Mouse (Mus musculus): ENCODE data around the gene Sik3. TPM values are rescaled to one million over a fixed set of nuclear protein-coding genes. Genes with fewer than 3 reads are reported as not detected.

Sik3 gene
- total and polyA plus RNA-seq, 3 experiments = 30.7 to 81.1 (median 62.1) TPM

- WGBS = 70% methylated on average over 10 of the region's 10 CpGs
- intact Hi-C loops (cut with DNase I) = no loop called here
- TF ChIP-seq POLR2A (IDR thresholded peaks at IDR 0.05; ENCODE audit: insufficient read depth, low read depth, low read length) = no peak
- TF ChIP-seq CTCF (IDR thresholded peaks at IDR 0.05) = no peak
- TF ChIP-seq EP300 (IDR thresholded peaks at IDR 0.05; ENCODE audit: insufficient read depth, low read depth, low read length) = no peak
- Histone ChIP-seq H3K27me3 (ENCODE audit: control insufficient read depth, insufficient read depth, low read length) (no peaks in the 10 kb centered on the region), H3K4me1 (ENCODE audit: control insufficient read depth, insufficient read depth, low read length) (peaks cover 2% of the 10 kb centered on the region; the same call in 1 of the 2 replicates), H3K27ac (peak overlapping the region; percentile 33), H3K36me3 (ENCODE audit: control insufficient read depth, insufficient read depth, low read length) (no peaks in the 10 kb centered on the region), H3K9ac (ENCODE audit: low read depth, low read length) (no peak overlapping the region), H3K79me2 (replicated peaks; ENCODE audit: control insufficient read depth, insufficient read depth, low read length) (no peaks in the 10 kb centered on the region), H3K4me3 (no peak overlapping the region)
- DNase-seq = no peak
These were observed 244.2 kb downstream of the Sik3 start for GRCm38 (mm10) chr9:46256658-46257385.

GRCm38 (mm10) chr9:46257546-46257945, 244.9 kb downstream of the Sik3 start:
- intact Hi-C loops (cut with DNase I) = no loop called here
- Histone ChIP-seq H3K27me3 (ENCODE audit: control insufficient read depth, insufficient read depth, low read length) (no peaks in the 10 kb centered on the region), H3K27ac (peak overlapping the region; percentile 58), H3K9ac (ENCODE audit: low read depth, low read length) (no peak overlapping the region), H3K4me3 (no peak overlapping the region), H3K4me1 (ENCODE audit: control insufficient read depth, insufficient read depth, low read length) (peaks cover 2% of the 10 kb centered on the region; the same call in 1 of the 2 replicates), H3K36me3 (ENCODE audit: control insufficient read depth, insufficient read depth, low read length) (no peaks in the 10 kb centered on the region), H3K79me2 (replicated peaks; ENCODE audit: control insufficient read depth, insufficient read depth, low read length) (no peaks in the 10 kb centered on the region)
- WGBS = 53% methylated on average over 3 of the region's 3 CpGs
- peak in 1 of 2 experiments; percentile 40 for DNase-seq
- no peak for TF ChIP-seq POLR2A (IDR thresholded peaks at IDR 0.05; ENCODE audit: insufficient read depth, low read depth, low read length)
- no peak for TF ChIP-seq CTCF (IDR thresholded peaks at IDR 0.05)
- no peak for TF ChIP-seq EP300 (IDR thresholded peaks at IDR 0.05; ENCODE audit: insufficient read depth, low read depth, low read length)

- DNase-seq = no peak
- H3K4me3 ChIP-seq = no peak overlapping the region
- H3K79me2 ChIP-seq (replicated peaks; ENCODE audit: control insufficient read depth, insufficient read depth, low read length) = no peaks in the 10 kb centered on the region
- H3K9ac ChIP-seq (ENCODE audit: low read depth, low read length) = no peak overlapping the region
- TF ChIP-seq POLR2A (IDR thresholded peaks at IDR 0.05; ENCODE audit: insufficient read depth, low read depth, low read length) = no peak
- no peak for TF ChIP-seq CTCF (IDR thresholded peaks at IDR 0.05)
- no peak for TF ChIP-seq EP300 (IDR thresholded peaks at IDR 0.05; ENCODE audit: insufficient read depth, low read depth, low read length)
- no peaks in the 10 kb centered on the region for H3K36me3 ChIP-seq (ENCODE audit: control insufficient read depth, insufficient read depth, low read length)
- intact Hi-C loops (cut with DNase I) = no loop called here
- peaks cover 2% of the 10 kb centered on the region; the same call in 1 of the 2 replicates for H3K4me1 ChIP-seq (ENCODE audit: control insufficient read depth, insufficient read depth, low read length)
- WGBS = 80% methylated on average over 6 of the region's 6 CpGs
- no peaks in the 10 kb centered on the region for H3K27me3 ChIP-seq (ENCODE audit: control insufficient read depth, insufficient read depth, low read length)
- no peak overlapping the region for H3K27ac ChIP-seq
These were observed 246.5 kb downstream of the Sik3 start for GRCm38 (mm10) chr9:46259111-46259510.

- Histone ChIP-seq H3K79me2 (replicated peaks; ENCODE audit: control insufficient read depth, insufficient read depth, low read length) (no peaks in the 10 kb centered on the region), H3K4me1 (ENCODE audit: control insufficient read depth, insufficient read depth, low read length) (peaks cover 2% of the 10 kb centered on the region; the same call in 1 of the 2 replicates), H3K36me3 (ENCODE audit: control insufficient read depth, insufficient read depth, low read length) (no peaks in the 10 kb centered on the region), H3K27me3 (ENCODE audit: control insufficient read depth, insufficient read depth, low read length) (no peaks in the 10 kb centered on the region), H3K4me3 (no peak overlapping the region), H3K27ac (no peak overlapping the region), H3K9ac (ENCODE audit: low read depth, low read length) (no peak overlapping the region)
- no peak for TF ChIP-seq POLR2A (IDR thresholded peaks at IDR 0.05; ENCODE audit: insufficient read depth, low read depth, low read length)
- intact Hi-C loops (cut with DNase I) = no loop called here
- WGBS = 66% methylated on average over 7 of the region's 7 CpGs
- no peak for DNase-seq
These were observed 248.5 kb downstream of the Sik3 start for GRCm38 (mm10) chr9:46261131-46261530.

- Histone ChIP-seq H3K4me3 (no peak within 1 kb of the TSS), H3K79me2 (replicated peaks; ENCODE audit: control insufficient read depth, insufficient read depth, low read length) (no peaks in the 10 kb centered on the region), H3K4me1 (ENCODE audit: control insufficient read depth, insufficient read depth, low read length) (peaks cover 4% of the 10 kb centered on the region; the same call in 1 of the 2 replicates), H3K27me3 (ENCODE audit: control insufficient read depth, insufficient read depth, low read length) (no peaks in the 10 kb centered on the region), H3K27ac (no peak within 1 kb of the TSS), H3K36me3 (ENCODE audit: control insufficient read depth, insufficient read depth, low read length) (no peaks in the 10 kb centered on the region), H3K9ac (ENCODE audit: low read depth, low read length) (no peak within 1 kb of the TSS)
- intact Hi-C loops (cut with DNase I) = no loop called here
- 37% methylated on average over 7 of the region's 7 CpGs for WGBS
- TF ChIP-seq POLR2A (IDR thresholded peaks at IDR 0.05; ENCODE audit: insufficient read depth, low read depth, low read length) (no peak), CTCF (IDR thresholded peaks at IDR 0.05) (no peak), EP300 (IDR thresholded peaks at IDR 0.05; ENCODE audit: insufficient read depth, low read depth, low read length) (no peak)
- DNase-seq = no peak
These were observed 255.8 kb downstream of the Sik3 start, which contains the start of gene Apoa5 for GRCm38 (mm10) chr9:46268343-46268873. TSS of gene Apoa5 (plus strand) at chr9:46268633.

- no peak for DNase-seq
- WGBS = 83% methylated on average over 5 of the region's 5 CpGs
- Histone ChIP-seq H3K79me2 (replicated peaks; ENCODE audit: control insufficient read depth, insufficient read depth, low read length) (no peaks in the 10 kb centered on the region), H3K27me3 (ENCODE audit: control insufficient read depth, insufficient read depth, low read length) (no peaks in the 10 kb centered on the region), H3K4me1 (ENCODE audit: control insufficient read depth, insufficient read depth, low read length) (peaks cover 4% of the 10 kb centered on the region; the same call in 1 of the 2 replicates), H3K4me3 (no peak overlapping the region), H3K36me3 (ENCODE audit: control insufficient read depth, insufficient read depth, low read length) (no peaks in the 10 kb centered on the region), H3K27ac (no peak overlapping the region), H3K9ac (ENCODE audit: low read depth, low read length) (no peak overlapping the region)
- intact Hi-C loops (cut with DNase I) = no loop called here
- TF ChIP-seq EP300 (IDR thresholded peaks at IDR 0.05; ENCODE audit: insufficient read depth, low read depth, low read length) = no peak
- no peak for TF ChIP-seq CTCF (IDR thresholded peaks at IDR 0.05)
- TF ChIP-seq POLR2A (IDR thresholded peaks at IDR 0.05; ENCODE audit: insufficient read depth, low read depth, low read length) = no peak
These were observed 256.5 kb downstream of the Sik3 start for GRCm38 (mm10) chr9:46269125-46269524.
